Mouse (Mus musculus) thymus, adult 18-20 months (tissue): ENCODE data around the gene Fgfr2.
"Not testable (repeated sequence)": the region's sequence is repeated elsewhere in the genome, so short reads cannot be mapped to it uniquely, and the experiment has no call there.

ENCODE experiments used
- DNase-seq, 2 experiments: peaks; one replicate each; pipeline ENCODE4 v3.0.0; 2022; ENCODE audit warnings: mixed read lengths in 2 of 2

Gene Fgfr2

DNA sequence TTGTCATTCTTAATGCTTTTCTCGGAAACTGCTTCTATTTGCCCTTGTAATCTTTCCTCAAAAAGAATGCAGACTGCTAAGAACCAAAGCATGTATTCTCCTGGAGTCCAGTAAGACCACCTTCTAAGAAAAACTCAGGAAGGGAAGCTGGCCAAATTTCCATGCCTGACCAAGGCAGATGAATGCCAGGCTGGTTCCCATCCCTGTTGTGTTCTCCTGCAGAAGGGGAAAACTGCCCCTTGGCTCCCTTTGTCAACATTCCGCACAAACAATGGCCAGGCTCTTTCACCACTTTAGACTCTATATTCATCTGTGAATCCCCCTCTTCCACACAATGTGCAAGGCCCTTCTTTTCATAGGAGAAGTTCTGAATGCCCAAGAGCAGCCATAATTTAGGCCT lies 5.3 kb downstream of the Fgfr2 start:
- no peak for DNase-seq

GRCm38 (mm10) chr7:133116542-133116941 lies 6.6 kb downstream of the Fgfr2 start:
- DNase-seq, result no peak

- DNase-seq, result no peak
Observed at GRCm38 (mm10) chr7:133115886-133116285, 7.3 kb downstream of the Fgfr2 start.

GRCm38 (mm10) chr7:133114847-133115470 lies 8.2 kb downstream of the Fgfr2 start:
- no peak for DNase-seq

DNA sequence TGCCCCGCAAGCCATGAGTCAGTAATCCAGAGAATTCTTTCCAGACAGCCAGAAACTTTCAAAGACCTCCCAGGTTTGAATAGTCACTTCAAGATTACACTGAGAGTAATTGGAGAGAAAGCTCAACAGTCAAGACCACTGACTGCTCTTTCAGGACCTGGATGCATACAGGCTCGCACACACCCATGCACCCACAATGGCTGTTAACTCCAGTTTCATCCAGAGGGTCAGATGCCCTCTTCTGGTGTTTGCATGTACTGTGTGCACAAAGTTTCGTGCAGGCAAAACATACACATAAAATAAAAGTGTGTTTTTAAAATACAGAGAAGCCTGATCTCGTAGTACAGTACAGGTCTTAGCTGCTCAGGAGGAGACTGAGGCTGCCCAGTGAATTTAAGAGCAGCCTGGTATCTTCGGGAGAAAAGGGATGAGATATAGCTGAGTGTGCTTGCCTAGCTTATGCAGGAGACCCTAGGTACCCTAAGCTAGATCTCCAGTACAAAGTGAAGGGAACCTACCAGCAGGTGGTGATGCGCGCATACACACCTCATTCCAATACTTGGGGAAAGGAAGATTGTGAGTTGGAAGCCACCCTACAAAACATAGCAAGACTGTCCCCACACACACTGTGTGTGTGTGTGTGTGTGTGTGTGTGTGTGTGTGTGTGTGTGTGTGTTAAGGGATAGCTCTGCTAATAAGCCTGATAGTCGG lies 9.8 kb downstream of the Fgfr2 start:
- DNase-seq, result no peak

- no peak for DNase-seq
Observed at GRCm38 (mm10) chr7:133112351-133112831, 10.8 kb downstream of the Fgfr2 start.

DNA sequence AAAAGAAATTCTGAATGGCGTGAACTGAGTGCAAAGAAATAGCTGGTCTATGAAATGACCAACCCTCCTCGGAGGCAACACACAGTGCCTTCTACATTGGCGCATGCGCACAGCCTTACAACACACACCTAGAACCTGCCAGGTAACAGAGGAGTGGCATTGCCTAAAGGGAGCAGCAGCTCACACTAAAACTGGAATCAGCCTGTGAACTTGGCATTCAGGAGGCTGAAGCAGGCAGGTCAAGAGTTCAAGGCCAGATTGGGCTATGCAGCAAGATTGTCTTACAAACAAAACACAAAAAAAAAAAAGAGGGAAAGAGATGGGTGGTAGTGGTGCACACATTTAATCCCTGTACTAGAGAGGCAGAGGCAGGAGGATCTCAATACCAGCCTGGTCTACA lies 13.7 kb downstream of the Fgfr2 start:
- no peak for DNase-seq

DNA sequence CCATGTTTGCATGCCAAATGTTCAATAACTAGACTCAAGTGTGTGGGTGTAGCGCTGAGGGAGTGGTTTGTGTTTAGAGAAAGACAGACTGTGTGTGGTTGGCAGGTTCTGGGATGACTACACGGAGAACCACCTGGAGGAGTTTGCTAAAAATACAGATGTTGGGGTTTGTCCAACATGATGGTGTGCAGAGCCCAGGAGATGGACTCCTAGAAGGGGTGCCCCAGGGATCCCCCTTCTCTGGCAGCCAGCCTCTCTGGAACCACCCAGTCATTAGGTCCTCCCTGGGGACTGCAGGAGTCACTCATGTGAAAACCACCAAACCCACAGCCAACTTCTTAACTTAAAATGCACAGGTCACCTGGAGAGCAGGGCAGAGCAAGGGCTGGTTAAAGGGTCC lies 14.5 kb downstream of the Fgfr2 start:
- DNase-seq, result no peak

- no peak for DNase-seq
Observed at GRCm38 (mm10) chr7:133102578-133102977, 20.6 kb downstream of the Fgfr2 start.

DNA sequence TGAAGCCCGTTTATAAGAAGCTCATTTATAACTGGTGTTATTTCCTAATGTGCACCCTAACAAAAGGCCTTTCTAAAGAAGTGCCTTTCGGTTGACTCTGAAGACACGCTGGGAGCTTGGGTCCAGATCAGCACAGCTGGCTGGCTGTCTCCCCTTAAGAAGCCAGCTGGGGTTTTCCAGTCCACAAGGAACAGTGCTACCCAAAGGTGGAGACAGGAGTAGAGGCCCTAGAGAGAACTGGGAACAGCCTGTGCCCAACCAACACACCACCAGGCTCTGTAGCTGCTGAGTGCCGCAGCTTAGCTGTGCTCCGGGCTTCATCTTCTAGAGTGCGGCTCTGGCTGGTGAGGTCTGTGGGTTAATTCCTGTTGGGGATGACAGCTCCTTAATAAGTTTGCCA lies 22.1 kb downstream of the Fgfr2 start:
- DNase-seq, result no peak

- no peak for DNase-seq
Observed at GRCm38 (mm10) chr7:133100178-133100577, 23.0 kb downstream of the Fgfr2 start.

DNA sequence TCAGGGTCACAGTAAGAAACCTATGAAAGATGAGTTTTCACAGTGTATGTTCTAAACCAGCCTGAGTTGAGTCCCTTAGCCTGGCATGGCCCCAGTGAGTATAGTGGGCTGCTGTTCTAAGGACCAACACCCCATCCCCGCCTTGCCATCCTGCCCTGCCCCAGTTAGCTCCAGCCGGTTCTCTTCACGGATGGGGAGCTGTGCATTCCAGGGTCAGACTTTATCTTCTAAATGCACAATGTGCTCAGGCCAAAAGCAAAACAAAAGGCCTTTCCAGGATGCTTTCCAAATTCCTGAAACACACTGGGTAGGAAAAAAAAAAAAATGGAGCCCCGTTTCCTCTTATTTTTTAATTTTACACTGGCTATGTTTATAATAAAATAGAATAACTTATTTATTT lies 23.9 kb downstream of the Fgfr2 start:
- DNase-seq, result no peak

- no peak for DNase-seq
Observed at GRCm38 (mm10) chr7:133098118-133098793, 24.9 kb downstream of the Fgfr2 start.

DNA sequence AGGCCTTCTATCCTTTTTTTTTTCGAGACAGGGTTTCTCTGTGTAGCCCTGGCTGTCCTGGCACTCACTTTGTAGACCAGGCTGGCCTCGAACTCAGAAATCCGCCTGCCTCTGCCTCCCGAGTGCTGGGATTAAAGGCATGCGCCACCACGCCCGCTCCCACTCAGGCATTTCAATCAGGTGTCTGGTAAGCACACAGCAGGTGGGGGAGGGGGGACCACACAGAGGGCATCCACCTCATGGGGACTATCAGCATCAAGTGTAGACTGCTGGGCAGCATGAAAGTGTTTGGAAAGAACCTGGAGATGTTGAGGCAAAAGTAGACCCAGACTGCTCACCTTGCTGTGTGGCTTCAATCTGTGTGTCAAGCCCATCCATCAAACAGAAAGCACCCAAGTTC lies 27.5 kb downstream of the Fgfr2 start:
- not testable (repeated sequence) for DNase-seq

GRCm38 (mm10) chr7:133094711-133095495 lies 28.2 kb downstream of the Fgfr2 start:
- DNase-seq, result no peak

DNA sequence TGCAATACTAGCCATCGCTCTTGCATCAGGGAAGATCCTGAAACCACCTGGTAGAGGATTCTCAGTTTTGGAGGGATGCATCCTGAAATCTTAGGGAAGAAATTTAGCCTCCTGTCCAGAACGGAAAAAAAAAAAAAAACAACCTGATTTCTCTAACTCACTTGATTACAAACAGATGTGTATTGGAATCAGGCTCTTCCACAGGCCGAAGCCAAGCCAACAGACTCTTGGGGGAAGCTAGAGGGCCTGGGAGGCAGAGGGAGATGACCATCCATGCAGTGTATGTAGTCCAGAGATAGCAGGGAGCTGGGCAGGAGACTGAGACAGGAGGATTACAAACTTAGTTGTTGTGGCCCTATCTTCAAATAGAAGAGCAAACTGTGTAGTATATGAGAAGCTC lies 29.0 kb downstream of the Fgfr2 start:
- no peak for DNase-seq

DNA sequence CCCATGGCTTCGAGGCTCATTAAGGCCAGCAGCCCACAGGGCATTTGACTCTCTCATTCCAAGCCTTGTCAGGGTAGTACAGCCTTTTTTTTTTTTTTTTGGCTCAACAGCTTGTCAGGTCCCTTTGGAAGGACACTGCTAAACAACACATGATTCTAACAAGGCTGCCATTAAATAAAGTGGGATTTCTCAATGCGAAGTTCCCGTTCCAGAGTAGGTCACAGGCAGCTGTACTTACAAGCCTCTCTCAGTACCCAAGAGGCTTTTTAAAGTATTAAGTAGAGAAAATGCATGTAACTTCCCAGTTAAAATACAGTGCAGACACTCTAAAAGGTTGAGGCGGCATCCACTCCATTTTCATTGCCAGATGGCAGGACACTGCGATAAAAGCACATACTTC lies 29.4 kb downstream of the Fgfr2 start:
- DNase-seq, result no peak

DNA sequence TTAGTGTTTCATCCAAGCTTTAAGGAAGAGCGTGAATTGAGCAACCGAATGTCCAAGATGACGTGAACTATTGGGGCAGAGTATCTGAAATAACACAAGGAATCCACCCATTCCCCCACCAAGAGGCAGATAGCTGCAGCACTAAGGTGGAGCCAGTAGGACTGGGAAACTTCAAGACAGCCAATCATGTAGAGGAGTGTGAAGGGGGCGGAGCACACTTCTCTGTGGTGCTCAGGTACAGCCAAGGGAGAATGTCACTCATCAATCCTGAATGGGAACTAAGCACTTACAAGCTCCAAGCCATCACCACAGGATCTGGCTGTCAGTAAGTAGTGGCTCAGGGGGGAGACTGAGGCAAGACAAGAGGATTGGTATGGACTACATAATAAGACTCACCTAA lies 32.5 kb downstream of the Fgfr2 start:
- no peak for DNase-seq

DNA sequence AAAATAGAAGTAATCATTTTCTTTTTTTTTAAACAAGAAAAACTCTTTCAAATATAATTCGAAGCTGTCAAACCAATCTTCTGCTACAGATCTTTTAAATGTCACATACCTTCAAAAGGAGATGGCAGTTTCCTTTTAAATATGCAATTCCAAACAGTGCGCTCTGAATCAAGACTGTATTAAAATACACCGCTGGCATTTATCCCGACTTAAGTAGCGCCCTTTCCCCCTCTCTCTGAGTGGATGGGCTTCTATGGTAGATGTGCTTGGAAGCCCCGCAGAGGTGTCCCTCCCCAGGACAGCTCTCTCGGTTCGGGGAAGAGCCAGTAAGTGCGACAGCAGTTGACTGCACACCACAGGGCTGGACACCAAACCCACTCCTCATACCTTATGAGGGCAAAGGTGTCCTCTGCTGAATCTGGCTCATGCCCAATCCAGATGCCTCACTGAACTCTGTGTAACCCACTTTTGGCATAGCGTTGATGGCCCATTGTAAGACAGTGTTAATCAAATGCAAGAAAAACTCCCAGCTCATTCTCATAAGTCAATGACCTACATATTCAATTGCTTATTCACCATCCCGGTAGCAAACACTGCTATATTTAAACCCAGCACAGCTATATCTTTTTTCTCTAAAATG lies 33.4 kb downstream of the Fgfr2 start:
- DNase-seq, result no peak

GRCm38 (mm10) chr7:133088830-133089261 lies 34.3 kb downstream of the Fgfr2 start:
- no peak for DNase-seq

DNA sequence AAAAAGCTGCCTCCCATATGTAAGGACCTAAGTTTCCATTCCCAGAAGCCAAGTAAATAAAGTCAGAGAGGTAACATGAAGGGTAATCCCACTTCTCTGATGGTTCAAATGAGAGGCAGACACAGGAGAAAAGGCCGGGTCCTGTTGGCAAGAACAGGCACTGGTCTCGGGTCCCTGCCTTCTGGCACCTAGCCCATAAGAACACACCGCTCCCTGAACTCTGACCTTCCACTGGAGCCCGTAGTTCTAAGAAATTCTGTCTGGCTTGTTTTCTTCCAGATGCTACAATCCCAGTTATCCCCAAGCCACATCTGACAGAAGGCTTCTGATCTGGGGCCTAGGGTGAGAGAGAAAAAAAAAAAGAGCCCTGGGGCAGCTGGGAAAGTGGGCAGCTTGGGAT lies 34.7 kb downstream of the Fgfr2 start:
- DNase-seq, result no peak

DNA sequence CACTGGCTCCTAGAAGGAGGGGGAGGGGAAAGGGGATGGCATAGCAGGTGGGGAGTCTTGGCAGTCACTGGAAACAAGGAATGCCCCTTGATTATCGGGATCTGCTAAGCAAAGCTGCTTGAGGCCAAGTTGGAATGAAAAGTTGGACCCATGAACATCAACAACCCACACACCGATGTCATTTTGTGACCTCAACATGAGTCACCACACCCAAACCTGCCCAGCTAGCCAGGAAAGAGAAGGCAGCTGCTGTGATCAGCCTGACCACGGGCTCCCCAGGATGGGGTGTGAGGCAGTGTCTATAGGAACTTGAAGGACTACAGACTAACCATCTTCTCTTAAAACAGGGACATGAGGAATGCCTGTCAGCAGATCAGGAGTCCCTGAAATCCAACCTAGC lies 37.7 kb downstream of the Fgfr2 start:
- no peak for DNase-seq
